Mouse (Mus musculus) limb, embryonic 10.5 days (tissue): Measurements from ENCODE around the gene Parp3. TPM values are rescaled to one million over a fixed set of nuclear protein-coding genes. Genes with fewer than 3 reads are reported as not detected.
"Not testable (repeated sequence)": the region's sequence is repeated elsewhere in the genome, so short reads cannot be mapped to it uniquely, and the experiment has no call there.

ENCODE experiments used
- DNase-seq: peaks from one replicate; pipeline ENCODE4 v3.0.0-alpha.2; 2017; ENCODE audit warnings: low spot score
- H3K27ac ChIP-seq: fragments of 300-500 bp; sonication (generic); 2 replicates; pipeline ENCODE4 v1.5.1; 2016; ENCODE audit warnings: mild to moderate bottlenecking
- H3K27me3 ChIP-seq: fragments of 300-500 bp; sonication (generic); 2 replicates; pipeline ENCODE4 v1.6.1; 2016; ENCODE audit warnings: low read depth, mild to moderate bottlenecking; ENCODE audit not compliant: poor library complexity, severe bottlenecking
- H3K36me3 ChIP-seq: fragments of 300-500 bp; sonication (generic); 2 replicates; pipeline ENCODE4 v1.6.1; 2016; ENCODE audit warnings: mild to moderate bottlenecking, moderate library complexity
- H3K4me1 ChIP-seq: fragments of 300-500 bp; sonication (generic); 2 replicates; pipeline ENCODE4 v1.6.1; 2016
- H3K4me3 ChIP-seq: fragments of 300-500 bp; sonication (generic); 2 replicates; pipeline ENCODE4 v1.5.1; 2016; ENCODE audit warnings: mild to moderate bottlenecking, moderate library complexity
- H3K9me3 ChIP-seq: fragments of 300-500 bp; sonication (generic); replicated peaks from 2 replicates; pipeline ENCODE4 v1.6.1; 2016; ENCODE audit warnings: mild to moderate bottlenecking
- WGBS: fragments of 180-500 bp; shearing (Covaris S2); methylation state at CpG from one replicate; pipeline ENCODE4 v1.1.7; 2016; 5-methylcytosine and 5-hydroxymethylcytosine counted together
- polyA plus RNA-seq: library from polyadenylated mRNA; unstranded; fragments of >200 nt; fragmentation: Nextera tagmentation; extraction: Ambion mirVana; gene quantifications from 2 replicates; pipeline ENCODE4 v1.2.1, GENCODE M21; 2016

Gene Parp3
- 1.9 and 2.3 TPM in 2 replicates for polyA plus RNA-seq

DNA sequence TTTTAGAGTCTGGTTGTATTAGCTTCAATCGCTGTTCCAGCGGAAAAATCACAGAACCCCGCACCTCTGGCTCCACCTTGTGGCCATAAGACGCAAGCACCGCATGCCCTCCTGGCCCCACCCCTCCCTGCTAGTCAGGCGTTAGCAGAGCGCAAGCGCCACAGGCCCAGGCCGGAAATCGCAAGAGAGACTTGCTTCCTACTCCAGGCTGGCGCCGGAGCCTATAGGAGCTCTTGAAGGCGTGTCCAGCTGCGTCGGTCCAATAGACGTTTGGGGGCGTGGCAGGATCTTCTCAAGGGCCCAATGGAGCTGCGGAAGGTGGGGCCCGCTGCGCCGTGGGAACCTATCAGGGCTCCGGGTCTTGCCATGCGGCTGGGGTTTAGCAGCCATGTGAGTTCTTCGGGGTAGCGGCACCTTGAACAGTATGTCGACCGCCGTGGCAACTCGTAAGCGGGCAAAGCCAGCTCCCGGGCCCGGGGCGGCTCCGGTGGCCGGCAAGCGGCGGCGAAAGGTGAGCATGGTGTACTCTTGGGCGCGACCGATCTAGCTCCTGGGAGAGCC lies at the start of gene Parp3:
Parp3 (minus strand) TSS at position 26 of the 561 bp plus-strand sequence.
- H3K9me3 ChIP-seq: no peaks in the 10 kb centered on the region
- H3K27ac ChIP-seq: peak within 1 kb of the TSS; percentile 69
- H3K4me1 ChIP-seq: peaks cover 50% of the 10 kb centered on the region
- no peaks in the 10 kb centered on the region for H3K27me3 ChIP-seq
- under 1% methylated on average over 41 of the region's 41 CpGs for WGBS
- peaks cover 31% of the 10 kb centered on the region for H3K36me3 ChIP-seq
- H3K4me3 ChIP-seq: peak within 1 kb of the TSS; percentile 71
- peak; percentile 97 for DNase-seq

DNA sequence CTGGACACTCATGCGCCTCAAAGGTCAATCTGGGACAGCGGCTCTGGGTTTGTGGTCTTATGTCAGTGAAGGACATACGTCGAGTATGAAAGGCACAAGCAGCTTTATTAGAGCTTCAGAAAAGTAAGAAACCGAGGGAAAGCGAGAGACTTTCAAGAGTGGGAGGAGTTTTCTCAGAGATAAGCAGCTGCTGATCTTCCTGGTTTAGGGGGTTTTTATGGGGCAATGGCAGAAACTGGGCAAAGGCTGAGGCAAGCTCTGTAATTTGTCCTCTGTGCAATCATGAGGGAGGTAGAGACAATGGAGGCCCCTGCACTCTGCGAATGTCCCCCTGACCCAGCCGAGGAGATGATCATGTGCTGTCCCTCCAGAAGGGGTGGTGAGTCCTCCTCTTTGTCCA lies 43.2 kb upstream of the Parp3 start:
- Histone ChIP-seq H3K27ac (no peak overlapping the region), H3K9me3 (no peaks in the 10 kb centered on the region), H3K27me3 (no peaks in the 10 kb centered on the region), H3K4me1 (no peaks in the 10 kb centered on the region), H3K4me3 (no peak overlapping the region), H3K36me3 (no peaks in the 10 kb centered on the region)
- 82% methylated on average over 8 of the region's 8 CpGs for WGBS
- DNase-seq: no peak

DNA sequence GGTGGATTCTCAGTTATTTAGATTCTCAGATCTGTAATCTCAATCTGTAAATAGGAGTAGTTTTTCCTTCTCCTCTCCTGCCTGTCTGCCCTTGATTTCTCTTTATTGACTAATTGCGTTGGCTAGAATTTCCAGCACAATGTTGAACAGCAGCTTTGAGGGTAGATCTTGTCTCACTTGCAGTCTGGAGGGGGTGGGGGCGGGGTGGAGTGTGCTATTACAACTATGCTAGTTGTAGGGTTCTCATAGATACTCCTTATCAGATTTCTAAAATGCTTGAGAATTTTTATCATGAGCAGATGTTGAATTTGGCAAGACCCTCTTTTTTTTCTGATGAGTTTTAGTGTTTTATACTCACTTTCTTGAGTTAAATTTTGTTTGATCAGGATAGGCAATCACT lies 42.7 kb upstream of the Parp3 start:
- WGBS: 87% methylated on average over 2 of the region's 2 CpGs
- H3K9me3 ChIP-seq: no peaks in the 10 kb centered on the region
- no peaks in the 10 kb centered on the region for H3K4me1 ChIP-seq
- no peak overlapping the region for H3K27ac ChIP-seq
- no peaks in the 10 kb centered on the region for H3K27me3 ChIP-seq
- no peak overlapping the region for H3K4me3 ChIP-seq
- H3K36me3 ChIP-seq: no peaks in the 10 kb centered on the region
- DNase-seq: no peak

DNA sequence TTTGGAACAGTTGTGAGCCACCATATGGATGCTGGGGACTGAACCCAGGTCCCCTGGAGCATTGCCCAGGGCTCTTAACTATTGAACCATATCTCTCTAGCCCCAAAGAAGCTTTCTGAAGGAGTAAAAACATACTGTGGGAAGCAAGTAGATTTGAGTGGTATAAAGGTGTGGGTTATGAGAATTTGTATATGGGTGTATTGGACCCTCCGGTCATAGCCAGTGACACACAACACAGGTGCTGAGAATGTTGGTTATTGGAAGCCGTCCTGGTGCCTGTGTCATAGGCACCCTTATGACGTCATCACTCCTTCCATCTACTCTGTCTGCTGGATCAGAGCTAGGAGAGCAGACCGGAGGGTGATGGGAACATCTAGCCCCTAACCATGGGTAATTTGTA lies 37.5 kb upstream of the Parp3 start, which contains the start of gene Iqcf5:
Iqcf5 (plus strand) TSS at position 301 of the 400 bp plus-strand sequence.
- DNase-seq: no peak
- H3K36me3 ChIP-seq: no peaks in the 10 kb centered on the region
- no peak within 1 kb of the TSS for H3K4me3 ChIP-seq
- WGBS: 91% methylated on average over 4 of the region's 4 CpGs
- H3K4me1 ChIP-seq: no peaks in the 10 kb centered on the region; the same call in 1 of the 2 replicates
- H3K27me3 ChIP-seq: no peaks in the 10 kb centered on the region
- no peaks in the 10 kb centered on the region for H3K9me3 ChIP-seq
- H3K27ac ChIP-seq: no peak within 1 kb of the TSS

DNA sequence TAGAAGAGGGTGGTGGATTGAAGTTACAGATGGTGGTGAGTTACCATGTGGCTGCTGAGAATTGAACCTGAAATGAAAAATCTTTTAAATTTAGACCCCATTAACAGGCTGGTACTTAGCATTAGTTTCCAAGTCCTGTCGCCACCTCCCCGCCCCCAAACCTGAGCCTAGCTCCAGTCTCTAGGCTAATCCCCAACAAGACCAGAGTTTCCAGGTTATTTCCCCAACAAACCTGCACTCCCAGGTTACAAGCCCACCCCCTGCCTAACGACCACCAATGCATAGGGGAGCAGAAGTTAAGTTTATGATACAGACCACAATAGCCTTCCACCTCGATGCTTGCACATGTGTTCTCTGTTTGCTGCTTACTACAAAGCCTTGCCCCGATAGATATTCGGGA lies 36.8 kb upstream of the Parp3 start:
- Histone ChIP-seq H3K27ac (no peak overlapping the region), H3K36me3 (no peaks in the 10 kb centered on the region), H3K27me3 (no peaks in the 10 kb centered on the region), H3K4me1 (no peaks in the 10 kb centered on the region; the same call in 1 of the 2 replicates), H3K9me3 (no peaks in the 10 kb centered on the region), H3K4me3 (no peak overlapping the region)
- WGBS: 76% methylated on average over 6 of the region's 6 CpGs
- DNase-seq: no peak

DNA sequence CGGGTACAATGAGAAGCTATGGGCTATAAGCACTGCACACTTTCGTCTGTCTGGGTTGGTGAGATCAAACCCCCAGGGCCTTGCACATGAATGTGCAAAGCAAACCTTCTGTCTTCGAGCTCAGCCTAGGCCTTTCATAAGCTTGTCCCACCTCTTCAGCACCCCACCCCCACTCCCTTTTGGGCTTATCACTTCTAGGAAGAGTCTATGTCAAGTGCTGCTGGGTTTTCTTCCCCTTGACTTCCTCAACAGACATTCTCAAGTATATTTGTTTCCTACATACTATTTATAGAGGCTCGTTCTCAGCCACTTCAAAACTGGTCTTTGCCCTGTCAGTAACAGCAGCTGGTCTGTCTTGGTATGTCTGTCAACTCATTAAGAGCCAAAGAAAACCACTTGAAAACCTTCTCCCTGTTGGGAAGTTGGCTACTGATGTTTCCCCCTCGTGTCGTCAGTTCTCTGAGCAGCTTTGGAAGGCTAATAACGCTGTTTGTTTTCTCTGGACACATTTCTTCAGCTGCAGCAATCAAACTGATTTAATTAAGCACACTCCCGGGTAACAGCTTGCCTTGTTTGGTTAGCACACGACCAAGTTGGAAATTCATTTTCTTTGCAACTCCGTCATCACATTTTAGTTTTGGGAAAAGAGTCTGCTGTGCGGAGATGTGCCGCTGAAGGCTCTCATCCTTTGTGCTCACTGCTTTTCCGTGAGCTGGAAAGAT lies 36.1 kb upstream of the Parp3 start:
- no peak overlapping the region for H3K4me3 ChIP-seq
- DNase-seq: no peak
- no peak overlapping the region for H3K27ac ChIP-seq
- no peaks in the 10 kb centered on the region for H3K9me3 ChIP-seq
- no peaks in the 10 kb centered on the region for H3K36me3 ChIP-seq
- 76% methylated on average over 13 of the region's 13 CpGs for WGBS
- H3K4me1 ChIP-seq: no peaks in the 10 kb centered on the region; the same call in 1 of the 2 replicates
- H3K27me3 ChIP-seq: no peaks in the 10 kb centered on the region

DNA sequence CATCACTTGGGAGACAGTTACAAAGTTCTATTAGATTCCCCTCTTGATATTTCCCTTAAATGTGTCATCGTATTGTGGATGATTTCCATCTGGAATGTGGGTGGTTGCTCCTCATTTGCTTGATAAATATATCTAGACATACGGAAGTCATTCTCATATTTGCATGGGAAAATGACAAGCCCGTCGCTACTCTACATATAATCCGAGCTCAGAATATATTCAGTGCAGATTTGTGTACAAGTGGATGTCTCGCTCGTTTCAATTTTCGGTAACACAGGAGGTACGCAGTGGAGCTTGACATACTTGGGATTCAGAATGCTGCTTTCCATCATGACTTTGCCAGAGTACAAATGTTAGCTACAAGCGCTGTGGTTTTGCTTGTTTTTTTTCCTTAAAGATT lies 32.6 kb upstream of the Parp3 start:
- WGBS: 95% methylated on average over 10 of the region's 10 CpGs
- DNase-seq: no peak
- H3K4me3 ChIP-seq: no peak overlapping the region
- H3K36me3 ChIP-seq: no peaks in the 10 kb centered on the region
- H3K27me3 ChIP-seq: no peaks in the 10 kb centered on the region
- H3K9me3 ChIP-seq: no peaks in the 10 kb centered on the region
- H3K4me1 ChIP-seq: no peaks in the 10 kb centered on the region; the same call in 1 of the 2 replicates
- H3K27ac ChIP-seq: no peak overlapping the region

DNA sequence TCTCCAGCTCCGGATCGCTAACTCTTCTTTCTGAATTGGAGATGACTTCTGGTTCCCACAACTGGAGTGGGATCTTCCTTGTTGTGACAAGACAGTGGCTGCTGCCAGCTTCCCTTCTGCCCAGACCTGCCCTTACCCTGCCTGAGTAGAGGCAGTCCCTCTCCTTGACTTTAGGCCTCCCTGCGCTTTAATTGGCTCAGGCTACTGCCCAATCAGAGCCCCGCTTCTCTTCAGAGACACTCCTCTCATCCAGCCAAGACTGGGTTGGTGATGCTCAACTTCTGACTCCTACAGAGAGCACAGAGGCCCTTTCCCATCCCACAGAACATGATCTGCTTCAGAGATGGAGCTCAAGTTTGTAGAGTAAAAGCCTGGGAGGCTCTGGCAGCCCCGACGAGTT lies 27.5 kb upstream of the Parp3 start:
- no peaks in the 10 kb centered on the region for H3K9me3 ChIP-seq
- no peaks in the 10 kb centered on the region for H3K4me1 ChIP-seq
- H3K36me3 ChIP-seq: no peaks in the 10 kb centered on the region
- H3K4me3 ChIP-seq: no peak overlapping the region
- H3K27me3 ChIP-seq: no peaks in the 10 kb centered on the region
- H3K27ac ChIP-seq: no peak overlapping the region
- DNase-seq: no peak
- WGBS: 72% methylated on average over 6 of the region's 6 CpGs

DNA sequence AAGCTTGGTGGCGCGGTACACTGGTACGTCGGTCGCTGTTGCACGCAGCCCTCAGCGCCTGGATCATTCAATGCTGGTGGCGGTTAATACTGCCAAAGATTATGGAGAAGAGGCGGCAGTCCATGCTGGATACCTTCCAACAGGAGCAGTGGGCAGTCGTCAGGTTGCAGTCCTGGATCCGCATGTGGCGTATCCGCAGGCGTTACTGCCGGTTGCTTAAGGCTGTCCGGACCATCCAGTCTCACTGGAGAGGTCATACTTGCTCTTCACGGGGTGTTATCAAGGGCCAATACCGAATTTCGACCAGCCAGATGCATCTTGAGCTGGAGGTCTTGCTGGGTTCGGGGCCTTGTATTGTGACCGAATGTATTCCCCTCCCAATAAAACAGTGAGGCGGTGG lies 25.1 kb upstream of the Parp3 start:
- WGBS: 89% methylated on average over 22 of the region's 22 CpGs
- no peaks in the 10 kb centered on the region for H3K9me3 ChIP-seq
- no peaks in the 10 kb centered on the region for H3K36me3 ChIP-seq
- H3K4me3 ChIP-seq: no peak overlapping the region
- no peaks in the 10 kb centered on the region for H3K27me3 ChIP-seq
- no peak overlapping the region for H3K27ac ChIP-seq
- no peaks in the 10 kb centered on the region for H3K4me1 ChIP-seq
- DNase-seq: no peak

DNA sequence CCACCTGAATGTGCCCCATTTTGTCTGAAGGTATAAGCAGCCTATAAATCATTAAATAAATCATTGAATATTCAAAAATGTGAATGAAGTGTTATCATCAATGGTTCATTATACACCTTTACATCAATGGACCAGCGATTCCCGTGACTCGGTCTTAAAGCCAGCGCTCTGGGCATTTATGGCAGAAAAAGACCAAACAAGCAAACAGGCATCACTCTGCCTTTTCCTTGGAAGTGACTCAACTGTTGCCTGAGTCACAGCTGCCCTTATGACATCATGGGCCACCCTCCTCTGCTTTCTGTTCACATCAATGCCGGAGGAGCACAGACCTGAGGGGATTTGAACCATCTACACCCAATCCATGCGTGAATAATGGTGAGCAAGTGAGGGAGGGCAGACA lies 22.9 kb upstream of the Parp3 start, which contains the start of gene Iqcf1:
Iqcf1 (plus strand) TSS at position 301 of the 400 bp plus-strand sequence.
- no peaks in the 10 kb centered on the region for H3K27me3 ChIP-seq
- no peak within 1 kb of the TSS for H3K27ac ChIP-seq
- no peaks in the 10 kb centered on the region for H3K4me1 ChIP-seq
- WGBS: 94% methylated on average over 6 of the region's 6 CpGs
- no peaks in the 10 kb centered on the region for H3K9me3 ChIP-seq
- DNase-seq: no peak
- H3K36me3 ChIP-seq: no peaks in the 10 kb centered on the region
- no peak within 1 kb of the TSS for H3K4me3 ChIP-seq

DNA sequence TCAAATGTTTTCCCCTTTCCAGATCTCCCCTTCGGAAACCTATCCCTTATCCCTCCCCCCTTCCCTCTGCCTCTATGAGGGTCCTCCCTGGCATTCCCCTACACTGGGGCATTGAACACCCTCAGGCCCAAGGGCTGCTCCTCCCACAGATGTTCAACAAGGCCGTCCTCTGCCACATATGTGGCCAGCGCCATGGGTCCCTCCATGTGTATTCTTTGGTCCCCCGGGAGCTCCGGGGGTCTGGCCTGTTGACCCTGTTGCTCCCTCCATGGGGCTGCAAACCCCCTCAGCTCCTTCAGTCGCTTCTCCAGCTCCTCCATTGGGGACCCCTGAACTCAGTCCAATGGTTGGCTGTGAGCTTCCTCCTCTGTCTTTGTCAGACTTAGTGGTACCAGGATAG lies 10.9 kb upstream of the Parp3 start:
- H3K27me3 ChIP-seq, H3K4me1 ChIP-seq, DNase-seq, H3K27ac ChIP-seq, H3K9me3 ChIP-seq, H3K4me3 ChIP-seq: not testable (repeated sequence)
- H3K36me3 ChIP-seq: peaks cover 40% of the 10 kb centered on the region
- 90% methylated on average over 6 of the region's 6 CpGs for WGBS

DNA sequence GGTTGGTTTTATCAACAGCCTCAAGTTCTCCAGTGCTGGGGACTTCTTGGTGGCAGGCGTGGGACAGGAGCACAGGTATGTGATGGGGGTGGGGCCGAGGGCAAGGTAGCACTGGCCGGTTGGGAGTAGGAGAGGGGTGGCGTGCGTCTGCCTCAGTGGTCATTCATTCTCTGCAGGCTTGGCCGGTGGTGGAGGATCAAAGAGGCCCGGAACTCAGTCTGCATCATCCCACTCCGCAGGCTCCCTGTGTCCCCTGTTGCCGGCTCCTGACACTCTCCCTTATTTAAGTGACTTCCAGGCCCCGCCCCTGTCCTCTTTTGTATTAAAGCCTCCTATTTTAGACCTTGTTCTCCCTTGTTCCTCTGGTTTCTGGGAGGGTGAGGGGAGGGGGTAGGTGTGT lies 8.3 kb upstream of the Parp3 start:
- H3K4me1 ChIP-seq: no peaks in the 10 kb centered on the region
- H3K4me3 ChIP-seq: no peak overlapping the region
- WGBS: 92% methylated on average over 10 of the region's 10 CpGs
- DNase-seq: no peak
- H3K36me3 ChIP-seq: peaks cover 63% of the 10 kb centered on the region
- H3K9me3 ChIP-seq: no peaks in the 10 kb centered on the region
- no peaks in the 10 kb centered on the region for H3K27me3 ChIP-seq
- no peak overlapping the region for H3K27ac ChIP-seq

DNA sequence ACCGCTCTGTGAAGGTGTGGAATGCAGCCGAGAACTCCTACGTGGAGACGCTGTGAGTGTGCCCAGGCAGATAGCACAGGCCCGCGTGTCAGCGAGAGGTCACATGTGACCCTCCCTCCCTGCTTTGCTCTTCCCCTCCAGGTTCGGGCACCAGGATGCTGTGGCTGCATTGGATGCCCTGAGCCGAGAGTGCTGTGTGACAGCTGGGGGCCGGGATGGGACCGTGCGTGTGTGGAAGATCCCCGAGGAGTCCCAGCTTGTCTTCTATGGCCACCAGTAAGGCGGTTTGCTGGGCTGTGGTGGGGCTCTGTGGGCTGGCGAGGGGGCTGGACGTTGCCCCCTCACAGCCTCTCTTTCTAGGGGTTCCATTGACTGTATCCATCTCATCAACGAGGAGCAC lies 6.9 kb upstream of the Parp3 start:
- no peak overlapping the region for H3K27ac ChIP-seq
- no peak overlapping the region for H3K4me3 ChIP-seq
- DNase-seq: no peak
- H3K27me3 ChIP-seq: no peaks in the 10 kb centered on the region
- H3K36me3 ChIP-seq: peaks cover 74% of the 10 kb centered on the region
- no peaks in the 10 kb centered on the region for H3K4me1 ChIP-seq
- H3K9me3 ChIP-seq: no peaks in the 10 kb centered on the region
- 93% methylated on average over 17 of the region's 17 CpGs for WGBS
